Mouse (Mus musculus) ES-E14 (cell line): ENCODE data around the gene Col25a1.

Experiments used
- ZC3H11A ChIP-seq: IDR thresholded peaks from 2 replicates; pipeline ENCODE4 v1.6.1; 2012; ENCODE audit warnings: low read depth, mild to moderate bottlenecking, inconsistent platforms, low read length, borderline replicate concordance
- ZNF384 ChIP-seq: IDR thresholded peaks from 2 replicates; pipeline ENCODE4 v1.6.1; 2012; ENCODE audit warnings: low read depth, low read length, inconsistent platforms

DNA sequence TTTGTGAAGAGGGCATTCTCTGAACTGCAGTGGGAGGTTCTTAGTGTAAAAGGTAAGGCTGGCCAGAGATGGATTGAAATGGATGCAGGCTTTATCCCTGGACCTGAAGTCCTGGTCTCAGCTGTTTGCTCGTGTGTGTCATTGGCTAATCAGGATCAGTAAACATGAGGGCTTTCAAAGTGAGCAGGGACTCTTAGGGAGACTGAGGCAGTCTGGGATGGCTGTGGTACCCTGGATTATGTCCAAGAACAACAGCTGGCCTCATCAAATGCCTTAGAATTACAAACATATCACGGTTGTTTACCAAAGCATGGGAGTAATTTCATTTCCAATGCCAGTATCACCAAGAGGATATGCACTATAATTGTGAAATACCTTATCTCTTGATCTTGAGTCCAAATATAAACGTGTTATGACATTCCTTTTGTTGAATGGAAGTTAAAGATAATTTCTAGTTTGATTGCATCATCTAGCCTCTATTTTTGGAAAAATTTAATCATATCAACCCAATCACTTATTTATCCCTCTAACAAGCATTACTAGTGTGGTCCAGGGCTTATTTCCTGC, 201.1 kb downstream of the Col25a1 start:
- TF ChIP-seq ZC3H11A, result no peak
- no peak for TF ChIP-seq ZNF384
